Mouse (Mus musculus) heart, embryonic 13.5 days (tissue): ENCODE results near the gene Mitf. TPM values are rescaled to one million over a fixed set of nuclear protein-coding genes. Genes with fewer than 3 reads are reported as not detected.

Experiments used
- ATAC-seq: fragments of 200-750 bp; cut with Nextera tagmentation; 2 replicates; pipeline ENCODE4 v1.8.0; 2017; ENCODE audit warnings: moderate TSS enrichment; ENCODE audit not compliant: insufficient number of reproducible peaks, low FRiP score, low TSS enrichment; ENCODE audit errors: extremely low read depth
- H3K27ac ChIP-seq: fragments of 300-500 bp; sonication (generic); replicated peaks from 2 replicates; pipeline ENCODE4 v1.5.1; 2015; ENCODE audit warnings: moderate library complexity, mild to moderate bottlenecking, inconsistent platforms
- H3K27me3 ChIP-seq: fragments of 300-500 bp; sonication (generic); replicated peaks from 2 replicates; pipeline ENCODE4 v1.6.1; 2015; ENCODE audit warnings: mild to moderate bottlenecking, inconsistent platforms
- H3K36me3 ChIP-seq: fragments of 300-500 bp; sonication (generic); 2 replicates; pipeline ENCODE4 v1.6.1; 2015; ENCODE audit warnings: mild to moderate bottlenecking, inconsistent platforms
- H3K4me1 ChIP-seq: fragments of 300-500 bp; sonication (generic); 2 replicates; pipeline ENCODE4 v1.6.1; 2015; ENCODE audit warnings: inconsistent platforms
- H3K4me2 ChIP-seq: fragments of 300-500 bp; sonication (generic); 2 replicates; pipeline ENCODE4 v1.6.1; 2015; ENCODE audit warnings: inconsistent platforms, mild to moderate bottlenecking, moderate library complexity
- H3K4me3 ChIP-seq: fragments of 300-500 bp; sonication (generic); 2 replicates; pipeline ENCODE4 v1.5.1; 2015; ENCODE audit warnings: moderate library complexity, mild to moderate bottlenecking, inconsistent platforms
- H3K9ac ChIP-seq: fragments of 300-500 bp; sonication (generic); 2 replicates; pipeline ENCODE4 v1.6.1; 2015; ENCODE audit warnings: inconsistent platforms, mild to moderate bottlenecking, moderate library complexity
- H3K9me3 ChIP-seq: fragments of 300-500 bp; sonication (generic); 2 replicates; pipeline ENCODE4 v1.6.1; 2016; ENCODE audit warnings: inconsistent platforms
- WGBS: fragments of 180-500 bp; shearing (Covaris S2); methylation state at CpG from one replicate; pipeline ENCODE4 v1.1.7; 2015; ENCODE audit warnings: mixed read lengths; 5-methylcytosine and 5-hydroxymethylcytosine counted together
- polyA plus RNA-seq: library from polyadenylated mRNA; unstranded; fragments of >200 nt; fragmentation: Nextera tagmentation; extraction: Ambion mirVana; gene quantifications from 2 replicates; pipeline ENCODE4 v1.2.1, GENCODE M21; 2015

Mitf gene
- polyA plus RNA-seq, 1 experiment from 2014 or later: 15.4 TPM

- ATAC-seq: no peak
- Histone ChIP-seq H3K27me3 (no peaks in the 10 kb centered on the region), H3K4me1 (no peaks in the 10 kb centered on the region), H3K9ac (no peak overlapping the region), H3K4me2 (no peak overlapping the region), H3K9me3 (no peaks in the 10 kb centered on the region), H3K4me3 (no peak overlapping the region), H3K36me3 (no peaks in the 10 kb centered on the region), H3K27ac (no peak overlapping the region)
- 75% methylated on average over 11 of the region's 11 CpGs for WGBS
Observed at GRCm38 (mm10) chr6:98046295-98047108, 239.7 kb downstream of the Mitf start.

DNA sequence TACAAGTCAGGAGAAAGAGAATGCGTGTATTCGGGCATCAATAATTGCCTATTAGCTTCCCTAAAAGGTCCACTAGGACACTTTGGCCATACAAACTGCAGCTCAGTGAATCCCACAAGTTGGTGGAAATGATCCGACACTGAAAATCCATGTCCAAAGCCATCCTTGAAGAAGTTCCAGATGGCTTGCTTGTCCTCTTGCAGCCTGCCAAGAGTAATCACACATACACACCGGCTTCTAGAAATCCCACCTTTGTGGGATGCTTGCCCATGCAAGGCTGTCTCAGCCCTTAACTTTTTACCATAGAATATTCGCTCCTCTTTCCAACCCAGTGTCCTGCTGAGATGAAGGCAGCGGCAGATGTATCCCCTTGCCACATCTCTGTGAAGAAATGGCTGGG, 240.9 kb downstream of the Mitf start:
- Histone ChIP-seq H3K36me3 (no peaks in the 10 kb centered on the region), H3K4me3 (no peak overlapping the region), H3K4me2 (no peak overlapping the region), H3K9me3 (no peaks in the 10 kb centered on the region), H3K9ac (no peak overlapping the region), H3K4me1 (no peaks in the 10 kb centered on the region), H3K27ac (no peak overlapping the region), H3K27me3 (no peaks in the 10 kb centered on the region)
- ATAC-seq: no peak
- WGBS: 76% methylated on average over 6 of the region's 6 CpGs

DNA sequence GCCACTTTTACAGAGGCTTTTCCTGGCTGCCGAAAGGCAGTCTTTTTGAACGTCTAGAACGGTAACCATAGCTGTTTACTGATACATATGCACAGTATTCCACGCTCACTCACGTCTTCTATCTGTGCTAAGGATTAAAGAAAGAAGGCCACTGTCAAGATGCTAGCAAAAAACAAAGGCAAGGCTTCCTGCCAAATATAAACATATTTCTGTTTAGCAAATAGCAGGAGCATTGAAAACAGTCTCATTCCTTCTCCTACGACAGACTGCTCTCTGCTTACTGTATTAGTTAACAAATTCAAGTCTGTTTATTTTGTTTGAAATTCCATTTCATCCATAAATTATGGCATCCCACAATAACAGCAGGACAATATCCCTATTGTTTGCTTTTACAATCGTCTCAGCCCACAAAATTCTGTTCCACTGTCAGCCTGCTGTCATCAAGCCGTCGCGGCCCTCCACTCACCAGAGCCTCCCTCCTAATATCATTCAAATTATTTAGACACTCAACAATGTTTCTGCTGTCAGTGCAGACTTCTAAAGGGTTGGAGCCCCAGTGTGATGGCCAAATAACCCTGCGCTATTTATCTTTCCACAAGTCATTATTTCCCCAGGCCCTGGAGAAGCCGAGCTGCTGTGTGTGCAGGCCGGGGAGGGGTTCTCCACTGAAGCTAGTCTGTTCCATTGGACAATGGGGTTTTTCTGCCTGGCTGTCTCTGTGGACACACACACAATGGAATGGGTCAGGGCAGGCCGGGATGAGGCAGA, 242.0 kb downstream of the Mitf start:
- H3K27me3 ChIP-seq: no peaks in the 10 kb centered on the region
- WGBS: 57% methylated on average over 14 of the region's 14 CpGs
- no peak overlapping the region for H3K9ac ChIP-seq
- H3K36me3 ChIP-seq: no peaks in the 10 kb centered on the region
- no peak overlapping the region for H3K27ac ChIP-seq
- H3K9me3 ChIP-seq: no peaks in the 10 kb centered on the region
- no peaks in the 10 kb centered on the region for H3K4me1 ChIP-seq
- ATAC-seq: no peak
- no peak overlapping the region for H3K4me3 ChIP-seq
- no peak overlapping the region for H3K4me2 ChIP-seq

DNA sequence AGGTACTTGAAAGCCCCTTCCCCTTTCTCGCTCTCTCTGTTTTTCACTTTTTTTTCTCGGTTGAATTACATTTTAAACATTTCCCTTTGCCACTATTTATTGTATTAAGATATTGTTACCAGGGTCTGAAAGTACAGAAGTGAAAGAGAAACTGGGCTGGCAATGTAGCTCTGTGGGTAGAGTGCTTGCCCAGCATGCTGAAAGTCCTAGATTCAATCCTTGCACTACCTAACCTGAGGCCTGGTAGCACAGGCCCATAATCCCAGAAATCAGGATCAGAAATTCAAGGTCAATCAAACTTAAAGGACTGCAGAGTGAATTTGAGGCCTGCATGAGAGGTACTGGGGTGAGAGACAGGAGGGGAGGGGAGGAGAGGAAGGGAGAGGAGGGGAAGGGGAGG, 242.7 kb downstream of the Mitf start:
- H3K9me3 ChIP-seq: no peaks in the 10 kb centered on the region
- no peak overlapping the region for H3K9ac ChIP-seq
- H3K27ac ChIP-seq: no peak overlapping the region
- H3K27me3 ChIP-seq: no peaks in the 10 kb centered on the region
- no peaks in the 10 kb centered on the region for H3K4me1 ChIP-seq
- H3K36me3 ChIP-seq: no peaks in the 10 kb centered on the region
- no peak overlapping the region for H3K4me3 ChIP-seq
- WGBS: 72% methylated on average over 2 of the region's 2 CpGs
- H3K4me2 ChIP-seq: no peak overlapping the region
- ATAC-seq: no peak

DNA sequence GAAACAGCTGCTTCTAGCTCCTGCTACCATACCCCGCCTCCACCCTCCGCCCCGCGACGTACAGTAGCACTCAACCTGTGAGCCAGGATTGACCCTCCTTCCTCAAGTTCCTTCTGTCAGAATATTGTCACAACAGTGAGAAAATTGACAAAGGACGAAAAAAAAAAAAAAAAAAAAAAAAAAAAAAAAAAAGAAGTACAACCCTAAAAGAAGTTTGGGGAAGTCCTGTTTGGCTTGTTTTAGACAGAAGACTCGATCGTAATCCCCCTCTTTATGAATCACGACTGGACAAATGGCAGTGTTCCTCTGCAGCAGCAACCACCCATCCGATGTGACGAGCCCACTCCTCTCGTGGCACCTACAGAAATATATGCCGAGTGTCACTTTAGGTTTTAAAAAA, 255.0 kb downstream of the Mitf start:
- Histone ChIP-seq H3K4me2 (no peak overlapping the region), H3K27ac (no peak overlapping the region), H3K27me3 (no peaks in the 10 kb centered on the region), H3K36me3 (no peaks in the 10 kb centered on the region), H3K4me1 (no peaks in the 10 kb centered on the region), H3K9ac (no peak overlapping the region), H3K4me3 (no peak overlapping the region), H3K9me3 (no peaks in the 10 kb centered on the region)
- no peak for ATAC-seq
- 86% methylated on average over 13 of the region's 13 CpGs for WGBS

- Histone ChIP-seq H3K4me3 (no peak overlapping the region), H3K27ac (no peak overlapping the region), H3K27me3 (no peaks in the 10 kb centered on the region), H3K36me3 (no peaks in the 10 kb centered on the region), H3K4me2 (no peak overlapping the region), H3K4me1 (no peaks in the 10 kb centered on the region), H3K9ac (no peak overlapping the region), H3K9me3 (no peaks in the 10 kb centered on the region)
- no peak for ATAC-seq
- 23% methylated on average over 5 of the region's 5 CpGs for WGBS
Observed at GRCm38 (mm10) chr6:98064926-98065325, 258.1 kb downstream of the Mitf start.

DNA sequence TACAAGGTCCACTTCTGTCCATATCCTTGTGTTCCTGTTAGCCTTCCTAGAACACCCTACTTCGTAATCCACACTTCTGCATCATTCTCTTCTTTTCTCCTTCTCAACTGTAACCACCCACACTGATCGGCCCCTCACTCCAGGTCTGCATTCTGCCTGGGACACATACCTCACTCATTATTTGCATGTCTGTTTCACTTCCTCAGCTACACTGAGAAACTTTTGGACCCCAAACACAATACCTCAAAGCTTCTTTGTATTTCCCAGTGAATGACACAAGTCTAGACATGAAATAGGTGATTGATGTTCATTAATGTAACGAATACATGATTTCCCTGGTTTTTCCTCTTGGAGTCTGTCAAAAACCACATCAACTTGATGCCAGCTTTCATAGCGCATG, 259.6 kb downstream of the Mitf start:
- H3K4me2 ChIP-seq: no peak overlapping the region
- no peaks in the 10 kb centered on the region for H3K9me3 ChIP-seq
- H3K4me3 ChIP-seq: no peak overlapping the region
- no peaks in the 10 kb centered on the region for H3K27me3 ChIP-seq
- H3K9ac ChIP-seq: no peak overlapping the region
- H3K36me3 ChIP-seq: no peaks in the 10 kb centered on the region
- H3K4me1 ChIP-seq: no peaks in the 10 kb centered on the region
- WGBS: 78% methylated on average over 4 of the region's 4 CpGs
- no peak for ATAC-seq
- H3K27ac ChIP-seq: no peak overlapping the region

Other genes starting within 250 kb of the Mitf start
- 13.3 and 14.6 TPM in 2 replicates for gene Frmd4b, start 189.5 kb upstream of the Mitf start, polyA plus RNA-seq